Mouse (Mus musculus) embryo, embryonic 9.5 days (tissue): ENCODE measurements at regions not wholly inside any gene's neighbourhood (a gene's known extent, or its start where the extent isn't known, plus 50 kb on each side); places are given as distances from the start of the nearest gene placed in this dataset.

Experiments used
- DNase-seq: peaks from one replicate; pipeline ENCODE4 v3.0.0-alpha.2; 2017; ENCODE audit errors: extremely low spot score

DNA sequence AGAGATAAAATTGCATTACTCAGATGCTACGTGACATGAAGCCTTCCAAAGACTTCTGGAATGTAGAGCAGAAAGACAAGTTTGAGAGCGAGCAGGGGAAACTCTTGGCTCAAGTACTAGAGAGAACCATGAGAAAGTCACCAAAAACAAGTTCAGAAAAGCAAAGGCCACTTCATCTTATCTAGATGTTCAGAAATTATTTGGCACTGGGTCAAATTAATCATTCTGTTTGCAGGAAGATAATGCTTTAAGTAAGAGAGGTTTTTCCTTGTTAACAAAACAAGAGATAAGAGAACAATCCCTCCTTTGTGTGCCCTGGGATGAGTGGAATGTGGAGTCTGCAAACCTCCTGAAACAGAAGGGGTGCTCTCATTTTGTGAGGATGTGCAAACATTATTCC lies 565.6 kb upstream of the C030005K15Rik start:
- DNase-seq: no peak

GRCm38 (mm10) chr10:98305667-98306066 lies 579.1 kb upstream of the C030005K15Rik start:
- no peak for DNase-seq

- DNase-seq: no peak
These were observed 583.1 kb upstream of the C030005K15Rik start for GRCm38 (mm10) chr10:98309667-98310066.

DNA sequence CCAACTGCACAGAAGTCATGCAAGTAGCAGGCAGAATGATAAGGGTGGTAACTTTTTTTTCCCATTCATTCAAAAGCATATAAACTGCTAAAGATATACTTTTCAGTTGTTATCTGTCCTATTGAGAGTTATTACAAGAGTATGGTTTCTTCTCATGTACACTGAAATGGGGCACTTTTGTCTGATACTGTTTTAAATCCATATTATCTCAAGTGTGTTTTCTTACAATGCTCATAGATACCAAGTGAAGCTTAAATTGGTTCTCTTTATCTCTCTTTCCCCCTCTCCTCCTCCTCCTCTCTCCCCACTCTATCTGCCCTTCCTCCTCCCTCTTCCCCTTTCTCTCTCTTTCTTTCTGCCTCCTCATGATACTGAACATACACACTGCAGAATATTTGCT lies 584.8 kb upstream of the C030005K15Rik start:
- no peak for DNase-seq

GRCm38 (mm10) chr10:98318416-98318815 lies 591.9 kb upstream of the C030005K15Rik start:
- no peak for DNase-seq

GRCm38 (mm10) chr10:98323846-98324245 lies 590.4 kb upstream of the Atp2b1 start:
- no peak for DNase-seq

- DNase-seq: no peak
These were observed 589.6 kb upstream of the Atp2b1 start for GRCm38 (mm10) chr10:98324591-98324990.

DNA sequence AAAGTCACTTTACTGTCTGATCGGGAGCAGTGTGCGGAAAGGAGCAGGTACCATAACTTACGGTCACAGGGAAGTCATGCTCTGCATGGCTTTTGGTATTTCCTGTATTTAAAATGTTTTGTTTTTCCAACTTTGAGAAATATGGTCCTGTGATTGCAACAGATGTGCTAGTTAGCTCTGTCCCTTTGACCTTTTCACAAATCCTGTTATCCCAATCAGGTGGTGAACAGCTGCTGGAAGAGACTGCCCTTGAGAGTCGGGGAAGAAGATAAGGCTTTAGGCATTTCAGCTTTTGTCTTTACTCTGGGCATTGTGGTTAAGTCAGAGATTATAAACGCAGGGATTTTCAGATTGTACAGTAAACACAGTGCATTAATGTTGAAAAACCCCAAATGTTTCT lies 588.5 kb upstream of the Atp2b1 start:
- no peak for DNase-seq

DNA sequence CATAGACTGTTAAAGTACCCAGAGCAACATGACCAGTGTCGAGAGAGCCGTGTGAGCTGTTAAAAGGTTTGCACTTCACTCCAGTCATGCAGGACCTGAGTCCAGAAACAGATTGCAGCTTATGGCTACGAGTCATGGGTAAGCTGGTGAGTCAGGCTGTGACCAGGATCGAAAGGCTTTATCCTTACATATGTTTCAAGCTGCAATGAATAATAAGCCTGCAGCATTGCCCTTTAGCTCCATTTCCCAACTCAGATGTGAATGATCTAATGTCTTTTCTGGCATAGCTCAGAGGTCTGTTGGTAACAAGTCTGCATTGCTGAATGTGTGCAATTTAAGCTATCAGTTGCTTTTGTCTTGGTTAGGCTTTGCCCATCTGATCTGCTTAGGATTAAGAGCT lies 581.5 kb upstream of the Atp2b1 start:
- DNase-seq: no peak

DNA sequence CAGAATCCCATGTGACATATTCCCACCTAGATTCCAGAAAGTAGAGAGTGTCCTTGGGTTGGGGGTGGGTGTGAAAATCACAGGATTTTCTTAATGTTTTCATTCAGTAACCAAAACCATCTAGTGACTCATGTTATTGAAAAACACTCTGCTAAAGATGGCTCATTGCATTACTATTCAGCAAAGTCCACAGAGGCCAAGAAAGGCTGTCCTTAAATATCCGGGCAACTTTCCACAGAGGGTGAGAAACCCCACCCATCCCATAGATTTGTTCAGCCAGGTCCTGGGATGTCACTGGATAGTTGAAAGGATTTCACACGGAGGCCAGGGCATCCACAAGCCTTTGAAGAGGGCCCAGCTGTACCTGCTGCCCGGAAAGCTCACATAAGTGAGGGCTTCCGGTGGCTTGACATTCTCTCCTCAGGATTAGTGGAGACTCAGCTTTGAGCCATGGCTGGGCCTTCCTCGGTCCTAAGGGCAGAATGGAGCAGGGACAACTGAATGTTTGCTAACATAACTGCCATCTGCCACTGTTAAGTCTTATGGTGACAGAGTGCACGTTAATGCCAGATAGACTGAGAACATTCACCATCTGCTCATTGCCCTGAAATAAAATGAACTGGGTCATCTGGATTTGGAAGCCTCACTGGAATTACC lies 580.7 kb upstream of the Atp2b1 start:
- DNase-seq: no peak

DNA sequence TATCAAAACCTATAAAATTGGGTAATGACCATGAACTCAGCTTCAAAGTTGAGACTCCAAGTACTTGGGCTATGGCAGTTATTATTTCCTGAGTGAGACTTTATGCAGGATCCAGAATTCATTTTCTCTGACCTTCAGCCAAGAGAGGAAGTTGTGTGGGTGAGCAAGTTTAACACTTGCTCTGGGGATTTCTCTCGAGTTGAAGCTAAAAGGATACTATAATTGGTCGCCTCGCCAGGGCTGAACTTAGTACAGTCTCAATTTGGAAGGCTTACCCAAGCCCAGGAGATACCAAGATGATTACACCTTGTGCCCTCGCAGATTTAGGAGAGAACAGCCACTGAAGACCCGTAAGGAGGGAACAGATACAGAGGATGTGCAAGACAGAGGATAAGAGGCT lies 570.4 kb upstream of the Atp2b1 start:
- no peak for DNase-seq

DNA sequence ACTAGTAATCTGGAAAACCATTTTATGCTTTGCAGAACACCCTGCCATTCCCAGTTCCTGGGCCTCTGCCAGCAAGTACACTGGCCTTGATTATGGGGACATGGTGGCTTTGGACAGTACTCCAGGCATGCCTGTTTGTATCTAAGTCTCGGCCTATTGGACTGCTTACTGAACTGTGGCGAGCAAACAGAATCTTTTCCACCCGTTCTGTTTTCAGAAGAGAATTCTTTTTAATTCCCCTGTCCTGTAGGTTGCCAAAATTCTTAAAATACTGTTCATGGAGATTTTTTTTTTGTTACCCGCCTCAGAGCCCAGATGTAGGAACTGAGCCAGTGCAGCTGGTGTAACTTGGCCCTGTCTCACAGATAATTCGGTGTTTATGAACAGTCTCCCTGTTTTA lies 564.7 kb upstream of the Atp2b1 start:
- DNase-seq: no peak

DNA sequence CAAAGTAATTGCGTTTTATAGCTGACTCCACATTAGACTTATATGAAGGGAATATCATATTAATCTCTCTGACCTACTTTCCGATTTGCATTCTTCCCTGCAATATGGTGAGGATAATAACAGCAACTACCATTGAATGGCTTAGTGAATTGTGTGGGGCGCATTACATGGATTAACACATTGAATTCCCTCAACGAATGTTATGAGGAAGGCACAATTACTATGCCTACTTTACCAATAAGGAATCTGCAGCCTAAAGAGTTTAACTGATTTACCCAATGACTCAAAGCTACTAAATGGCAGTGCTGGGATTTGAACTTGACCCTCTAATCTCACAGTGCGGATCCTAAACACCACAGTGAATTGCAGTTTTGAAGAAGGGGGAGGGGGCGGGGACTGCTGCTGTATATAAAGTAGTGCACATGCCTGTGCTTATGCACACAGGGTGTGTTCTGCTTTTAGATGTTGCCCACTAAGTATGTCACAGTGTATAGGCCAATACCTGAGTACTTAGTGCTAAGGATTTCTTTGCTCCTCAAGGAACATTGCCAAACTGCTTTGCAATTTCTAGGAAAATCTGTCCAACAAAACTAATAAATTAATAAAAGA lies 563.8 kb upstream of the Atp2b1 start:
- DNase-seq: no peak

- no peak for DNase-seq
These were observed 562.1 kb upstream of the Atp2b1 start for GRCm38 (mm10) chr10:98352061-98352460.

GRCm38 (mm10) chr10:98354486-98354885 lies 559.7 kb upstream of the Atp2b1 start:
- DNase-seq: no peak

- no peak for DNase-seq
These were observed 549.6 kb upstream of the Atp2b1 start for GRCm38 (mm10) chr10:98364604-98365003.

DNA sequence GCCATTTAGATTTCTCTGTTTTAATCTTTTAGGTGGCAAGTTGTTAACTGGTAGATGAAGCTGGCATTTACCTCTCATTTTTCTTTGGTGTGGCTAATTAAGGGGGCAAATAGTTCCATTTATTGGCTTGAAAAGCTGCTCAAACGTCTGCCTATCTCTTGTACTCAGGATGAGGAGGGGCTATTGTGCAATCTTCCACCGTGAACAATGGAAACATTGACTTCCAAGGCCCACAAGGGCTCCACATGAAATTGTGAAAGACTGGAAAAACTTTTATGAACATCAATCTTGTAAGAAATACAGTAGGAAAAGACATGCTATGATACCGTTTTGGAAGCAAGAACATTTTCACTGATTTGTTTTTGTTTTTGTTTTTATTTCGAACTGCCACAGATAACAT lies 541.6 kb upstream of the Atp2b1 start:
- DNase-seq: no peak

GRCm38 (mm10) chr10:98373314-98373713 lies 540.9 kb upstream of the Atp2b1 start:
- peak; percentile 9 for DNase-seq

DNA sequence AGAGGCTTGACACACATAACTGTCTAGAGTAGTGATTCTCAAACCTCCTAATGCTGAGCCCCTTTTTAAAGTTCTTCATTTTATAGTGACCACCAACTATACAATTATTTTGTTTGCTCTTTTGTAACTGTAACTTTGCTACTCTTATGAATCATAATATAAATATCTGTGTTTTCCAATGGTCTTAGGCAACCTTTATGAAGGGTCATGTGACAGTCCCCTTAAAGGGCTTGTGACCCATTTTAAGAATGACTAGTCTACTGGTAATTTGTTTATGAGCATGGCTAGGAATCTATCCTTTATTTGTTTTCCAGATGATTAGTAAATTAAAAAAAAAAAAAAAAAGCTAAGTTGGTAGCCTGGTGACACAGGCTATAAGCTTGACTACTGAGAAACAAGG lies 539.5 kb upstream of the Atp2b1 start:
- DNase-seq: no peak

GRCm38 (mm10) chr10:98388543-98388942 lies 525.7 kb upstream of the Atp2b1 start:
- DNase-seq: no peak

DNA sequence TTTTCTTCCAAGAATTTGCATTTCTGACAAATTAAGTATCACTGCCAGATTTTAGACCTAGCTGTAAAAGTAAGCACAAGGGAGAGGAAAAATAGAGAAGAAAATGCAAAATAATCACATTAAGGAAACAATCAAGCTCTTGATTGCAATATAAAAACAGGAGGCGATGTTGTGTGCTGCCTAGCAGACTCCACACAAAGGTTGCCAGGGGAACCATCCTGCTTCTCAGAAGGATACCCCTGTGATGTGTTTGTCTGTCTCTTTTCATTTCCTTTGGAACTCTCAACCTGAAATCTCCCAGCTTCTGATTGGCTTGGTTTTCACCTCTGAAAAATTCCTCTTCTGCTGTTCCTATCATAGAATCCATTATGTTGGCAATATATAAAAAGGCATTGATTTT lies 514.3 kb upstream of the Atp2b1 start:
- DNase-seq: no peak

GRCm38 (mm10) chr10:98417807-98418743 lies 496.1 kb upstream of the Atp2b1 start:
- no peak for DNase-seq

- no peak for DNase-seq
These were observed 489.8 kb upstream of the Atp2b1 start for GRCm38 (mm10) chr10:98424450-98424849.
